Mouse (Mus musculus): ENCODE measurements at regions not wholly inside any gene's neighbourhood (a gene's known extent, or its start where the extent isn't known, plus 50 kb on each side); places are given as distances from the start of the nearest gene placed in this dataset.

DNA sequence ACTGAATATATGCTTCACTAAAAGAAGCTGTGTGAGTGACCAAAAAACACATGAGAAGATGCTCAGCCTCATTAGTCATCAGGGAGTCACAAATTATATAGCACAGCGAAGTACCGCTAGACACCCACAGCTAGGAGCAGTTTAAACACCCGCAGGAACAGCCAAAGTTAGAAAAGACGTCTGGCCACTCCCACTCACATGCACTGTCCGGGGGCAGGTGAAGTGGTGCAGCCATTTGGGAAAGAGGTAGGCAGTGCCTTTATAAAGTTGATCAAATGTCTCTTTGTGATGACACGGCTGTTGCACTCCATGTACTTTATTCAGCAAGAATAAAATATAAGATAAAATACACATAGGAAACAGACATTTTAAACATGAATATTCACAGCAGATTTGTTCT lies 129.1 kb upstream of the Frmd6 start:
- H3K27ac ChIP-seq (replicated peaks; ENCODE audit: low read depth, low read length): no peak overlapping the region
- no peaks in the 10 kb centered on the region for H3K27me3 ChIP-seq (ENCODE audit: control insufficient read depth, insufficient read depth, low read length)
- no peak for TF ChIP-seq POLR2A (IDR thresholded peaks at IDR 0.05; ENCODE audit: borderline replicate concordance, extremely low read depth, insufficient read depth, insufficient read length)
- no peak overlapping the region for H3K9ac ChIP-seq (ENCODE audit: low read depth, low read length, severe bottlenecking)
- H3K4me3 ChIP-seq (replicated peaks; ENCODE audit: low read length): no peak overlapping the region
- no peaks in the 10 kb centered on the region for H3K36me3 ChIP-seq (ENCODE audit: control insufficient read depth, insufficient read depth, low read length)
- no peak overlapping the region for H3K4me2 ChIP-seq (replicated peaks; ENCODE audit: low read depth, low read length, severe bottlenecking)
- 66% methylated on average over 6 of the region's 6 CpGs for WGBS
- ATAC-seq (ENCODE audit: low FRiP score, low read depth) (no peak), DNase-seq (ENCODE audit: low spot score) (no peak)
- H3K9me3 ChIP-seq (ENCODE audit: control insufficient read depth, low read length): 0 out of 2 replicates have a peak, but pooled peaks cover 4% of the 10 kb centered on the region
- H3K4me1 ChIP-seq (ENCODE audit: control insufficient read depth, insufficient read depth, low read length): 0 out of 2 replicates have a peak, but pooled peaks cover 3% of the 10 kb centered on the region

DNA sequence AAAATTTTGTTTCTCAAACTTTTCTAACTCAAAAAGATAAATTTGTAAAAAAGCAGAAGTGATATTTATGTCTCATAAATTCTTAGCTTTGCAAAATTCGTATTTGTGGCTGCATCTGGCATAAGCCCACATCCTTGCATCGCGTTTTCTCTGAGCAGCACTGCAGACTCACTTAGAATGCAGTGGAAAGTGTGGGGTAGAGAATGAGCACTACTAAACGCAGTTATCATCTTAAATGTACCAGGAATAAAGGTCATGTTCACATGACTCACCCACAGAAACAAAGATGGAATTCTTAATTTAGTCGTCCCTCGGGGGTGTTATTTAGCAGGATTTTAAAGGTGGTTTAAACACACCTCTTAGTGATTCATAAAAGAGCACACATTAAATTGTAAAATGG lies 126.8 kb upstream of the Frmd6 start:
- H3K4me1 ChIP-seq (ENCODE audit: control insufficient read depth, insufficient read depth, low read length): 0 out of 2 replicates have a peak, but pooled peaks cover 3% of the 10 kb centered on the region
- H3K9me3 ChIP-seq (ENCODE audit: control insufficient read depth, low read length): 0 out of 2 replicates have a peak, but pooled peaks cover 4% of the 10 kb centered on the region
- H3K4me3 ChIP-seq (replicated peaks; ENCODE audit: low read length): no peak overlapping the region
- ATAC-seq (ENCODE audit: low FRiP score, low read depth) (no peak), DNase-seq (ENCODE audit: low spot score) (no peak)
- no peak overlapping the region for H3K4me2 ChIP-seq (replicated peaks; ENCODE audit: low read depth, low read length, severe bottlenecking)
- H3K9ac ChIP-seq (ENCODE audit: low read depth, low read length, severe bottlenecking): no peak overlapping the region
- H3K27ac ChIP-seq (replicated peaks; ENCODE audit: low read depth, low read length): no peak overlapping the region
- no peaks in the 10 kb centered on the region for H3K36me3 ChIP-seq (ENCODE audit: control insufficient read depth, insufficient read depth, low read length)
- H3K27me3 ChIP-seq (ENCODE audit: control insufficient read depth, insufficient read depth, low read length): no peaks in the 10 kb centered on the region
- WGBS: 59% methylated on average over 6 of the region's 6 CpGs
- no peak for TF ChIP-seq POLR2A (IDR thresholded peaks at IDR 0.05; ENCODE audit: borderline replicate concordance, extremely low read depth, insufficient read depth, insufficient read length)

DNA sequence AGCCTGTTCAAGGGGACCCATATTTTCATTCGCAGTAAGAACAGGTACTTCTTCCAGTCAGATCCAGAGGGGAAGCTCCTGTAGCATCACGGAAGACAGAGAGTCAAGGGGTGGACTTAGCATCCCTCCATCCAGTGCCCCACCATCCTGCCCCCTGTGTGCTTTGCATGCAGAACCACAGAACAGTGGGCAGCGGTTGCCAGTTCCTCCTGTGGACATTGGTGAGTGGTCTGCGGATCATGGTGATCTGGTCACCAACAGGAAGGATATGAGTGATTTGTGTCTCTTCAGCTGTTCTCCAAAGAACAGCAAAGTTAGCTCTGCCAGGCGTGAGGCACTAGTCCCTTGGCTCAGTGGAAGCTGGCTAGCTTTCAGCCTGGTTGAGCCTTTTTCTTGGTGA lies 122.8 kb upstream of the Frmd6 start:
- H3K4me1 ChIP-seq (ENCODE audit: control insufficient read depth, insufficient read depth, low read length): peaks cover 5% of the 10 kb centered on the region; the same call in 1 of the 2 replicates
- H3K4me3 ChIP-seq (replicated peaks; ENCODE audit: low read length): no peak overlapping the region
- no peak overlapping the region for H3K27ac ChIP-seq (replicated peaks; ENCODE audit: low read depth, low read length)
- 88% methylated on average over 5 of the region's 5 CpGs for WGBS
- no peaks in the 10 kb centered on the region for H3K9me3 ChIP-seq (ENCODE audit: control insufficient read depth, low read length)
- H3K27me3 ChIP-seq (ENCODE audit: control insufficient read depth, insufficient read depth, low read length): no peaks in the 10 kb centered on the region
- TF ChIP-seq POLR2A (IDR thresholded peaks at IDR 0.05; ENCODE audit: borderline replicate concordance, extremely low read depth, insufficient read depth, insufficient read length): no peak
- ATAC-seq (ENCODE audit: low FRiP score, low read depth) (no peak), DNase-seq (ENCODE audit: low spot score) (no peak)
- no peaks in the 10 kb centered on the region for H3K36me3 ChIP-seq (ENCODE audit: control insufficient read depth, insufficient read depth, low read length)
- H3K4me2 ChIP-seq (replicated peaks; ENCODE audit: low read depth, low read length, severe bottlenecking): no peak overlapping the region
- H3K9ac ChIP-seq (ENCODE audit: low read depth, low read length, severe bottlenecking): no peak overlapping the region

DNA sequence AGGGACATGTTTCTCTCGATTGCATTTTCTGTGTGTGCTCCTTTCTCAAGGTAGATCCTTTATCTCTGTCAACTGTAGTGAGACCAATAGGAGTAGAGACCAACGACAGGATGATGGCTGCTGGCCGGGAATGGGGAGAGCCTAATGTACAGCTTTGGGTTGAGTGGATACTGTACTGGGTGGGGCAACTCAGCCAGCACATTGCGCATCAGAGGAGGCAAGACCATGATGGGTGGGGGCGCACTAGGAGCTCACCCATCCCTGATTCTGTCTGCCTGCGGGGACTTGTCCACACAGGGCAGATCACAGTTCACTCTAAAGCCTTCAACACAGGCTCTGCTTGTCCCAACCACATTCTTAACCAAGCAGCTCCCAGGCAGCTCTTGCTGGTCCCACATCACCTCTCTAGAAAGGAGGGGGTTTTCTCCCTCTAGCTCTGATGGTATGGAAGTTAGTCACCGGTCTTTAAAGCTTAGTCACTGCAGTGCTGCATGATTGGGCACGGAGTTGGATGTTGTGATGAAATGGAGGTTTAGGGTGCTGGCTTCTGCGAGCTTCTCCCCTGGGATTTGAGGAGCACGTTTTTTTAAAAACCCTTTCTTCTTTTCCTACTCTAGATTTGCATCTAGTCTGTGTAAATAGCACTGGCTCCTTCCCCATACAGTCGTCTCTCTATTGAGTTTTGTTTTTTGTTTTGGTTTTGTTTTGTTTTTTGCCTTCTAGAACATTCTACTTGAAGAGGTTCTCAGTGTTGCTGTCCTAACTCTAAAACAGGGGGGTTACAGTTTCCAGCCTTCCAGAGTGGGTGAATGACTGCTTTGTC lies 118.3 kb upstream of the Frmd6 start:
- Histone ChIP-seq H3K9ac (ENCODE audit: low read depth, low read length, severe bottlenecking) (no peak overlapping the region), H3K4me1 (ENCODE audit: control insufficient read depth, insufficient read depth, low read length) (peaks cover 12% of the 10 kb centered on the region; the same call in 1 of the 2 replicates), H3K27me3 (ENCODE audit: control insufficient read depth, insufficient read depth, low read length) (no peaks in the 10 kb centered on the region), H3K36me3 (ENCODE audit: control insufficient read depth, insufficient read depth, low read length) (no peaks in the 10 kb centered on the region), H3K4me3 (replicated peaks; ENCODE audit: low read length) (no peak overlapping the region), H3K9me3 (ENCODE audit: control insufficient read depth, low read length) (no peaks in the 10 kb centered on the region), H3K4me2 (replicated peaks; ENCODE audit: low read depth, low read length, severe bottlenecking) (no peak overlapping the region), H3K27ac (replicated peaks; ENCODE audit: low read depth, low read length) (no peak overlapping the region)
- 87% methylated on average over 11 of the region's 11 CpGs for WGBS
- ATAC-seq (ENCODE audit: low FRiP score, low read depth) (no peak), DNase-seq (ENCODE audit: low spot score) (no peak)
- TF ChIP-seq POLR2A (IDR thresholded peaks at IDR 0.05; ENCODE audit: borderline replicate concordance, extremely low read depth, insufficient read depth, insufficient read length): no peak

DNA sequence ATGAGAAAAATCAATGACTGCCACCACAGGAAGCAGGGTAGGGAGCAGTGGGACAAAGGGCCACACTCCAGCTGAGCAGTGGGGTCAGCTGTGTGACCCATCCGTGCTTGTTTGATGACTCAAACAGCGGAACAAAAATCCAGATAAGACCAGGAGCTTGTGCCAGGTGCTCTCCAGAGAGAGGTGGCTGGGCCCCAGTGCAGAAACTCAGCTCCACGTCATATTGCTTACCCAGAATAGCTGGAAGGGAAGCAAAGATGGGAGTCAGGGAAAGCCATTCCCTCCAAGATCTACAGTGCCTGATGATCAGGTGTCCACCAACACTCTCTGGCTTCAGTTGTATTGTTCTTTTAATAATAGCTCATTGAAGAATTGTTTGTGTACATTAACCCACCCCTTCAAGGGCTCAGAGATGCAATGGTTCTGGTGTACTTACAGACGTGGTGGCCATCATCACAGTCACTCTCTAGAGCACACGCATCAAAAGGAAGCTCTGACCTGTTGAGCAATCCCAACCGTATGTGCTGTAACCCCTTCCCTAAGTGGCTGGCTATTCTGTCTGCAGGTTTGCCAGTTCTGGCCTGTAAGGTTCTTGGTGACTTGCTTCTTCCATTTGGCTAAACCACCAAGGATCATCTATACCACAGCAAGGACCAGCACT lies 117.6 kb upstream of the Frmd6 start:
- no peak overlapping the region for H3K27ac ChIP-seq (replicated peaks; ENCODE audit: low read depth, low read length)
- no peak overlapping the region for H3K4me3 ChIP-seq (replicated peaks; ENCODE audit: low read length)
- ATAC-seq (ENCODE audit: low FRiP score, low read depth): no peak
- H3K36me3 ChIP-seq (ENCODE audit: control insufficient read depth, insufficient read depth, low read length): no peaks in the 10 kb centered on the region
- peaks cover 17% of the 10 kb centered on the region; the same call in 1 of the 2 replicates for H3K4me1 ChIP-seq (ENCODE audit: control insufficient read depth, insufficient read depth, low read length)
- no peak for TF ChIP-seq POLR2A (IDR thresholded peaks at IDR 0.05; ENCODE audit: borderline replicate concordance, extremely low read depth, insufficient read depth, insufficient read length)
- no peak overlapping the region for H3K4me2 ChIP-seq (replicated peaks; ENCODE audit: low read depth, low read length, severe bottlenecking)
- no peak overlapping the region for H3K9ac ChIP-seq (ENCODE audit: low read depth, low read length, severe bottlenecking)
- 72% methylated on average over 6 of the region's 6 CpGs for WGBS
- no peaks in the 10 kb centered on the region for H3K27me3 ChIP-seq (ENCODE audit: control insufficient read depth, insufficient read depth, low read length)
- no peaks in the 10 kb centered on the region for H3K9me3 ChIP-seq (ENCODE audit: control insufficient read depth, low read length)
- DNase-seq (ENCODE audit: low spot score): no peak

Measured in limb, embryonic 14.5 days (tissue).